Mouse (Mus musculus) cortical plate, adult 2 months (tissue): ENCODE measurements around the gene Slc35b2. TPM values are rescaled to one million over a fixed set of nuclear protein-coding genes. Genes with fewer than 3 reads are reported as not detected.

Experiments used
- H3K27ac ChIP-seq: fragments of 200-500 bp; 2 replicates; pipeline ENCODE4 v1.5.1; 2012; ENCODE audit warnings: low read length, control low read depth, inconsistent platforms; ENCODE audit not compliant: insufficient read depth
- H3K4me1 ChIP-seq: fragments of 200-500 bp; 2 replicates; pipeline ENCODE4 v1.6.1; 2011; ENCODE audit warnings: low read length; ENCODE audit not compliant: control insufficient read depth, insufficient read depth
- H3K4me3 ChIP-seq: fragments of 200-500 bp; 2 replicates; pipeline ENCODE4 v1.5.1; 2011; ENCODE audit warnings: mild to moderate bottlenecking, low read length, control low read depth; ENCODE audit not compliant: insufficient read depth
- CTCF ChIP-seq: fragments of 200-500 bp; IDR thresholded peaks from 2 replicates; pipeline ENCODE4 v1.5.1; 2011; ENCODE audit warnings: mild to moderate bottlenecking, control low read depth, low read length; ENCODE audit not compliant: insufficient read depth; ENCODE audit errors: extremely low read depth
- POLR2A ChIP-seq: fragments of 200-500 bp; IDR thresholded peaks from 2 replicates; pipeline ENCODE4 v1.6.1; 2011; ENCODE audit warnings: mild to moderate bottlenecking, low read length, control low read depth; ENCODE audit not compliant: insufficient read depth; ENCODE audit errors: extremely low read depth
- polyA plus RNA-seq: library from polyadenylated mRNA; depleted of rRNA; stranded (reverse); fragments of >200 nt; gene quantifications from 2 replicates; pipeline ENCODE4 v1.2.3, GENCODE M21; 2012

Gene Slc35b2
- polyA plus RNA-seq, 1 experiment = 52.6 TPM

GRCm38 (mm10) chr17:45590410-45590809, 26.7 kb downstream of the Slc35b2 start:
- TF ChIP-seq POLR2A (no peak), CTCF (no peak)
- no peak overlapping the region for H3K27ac ChIP-seq
- peaks cover 6% of the 10 kb centered on the region; the same call in 1 of the 2 replicates for H3K4me1 ChIP-seq
- no peak overlapping the region for H3K4me3 ChIP-seq

DNA sequence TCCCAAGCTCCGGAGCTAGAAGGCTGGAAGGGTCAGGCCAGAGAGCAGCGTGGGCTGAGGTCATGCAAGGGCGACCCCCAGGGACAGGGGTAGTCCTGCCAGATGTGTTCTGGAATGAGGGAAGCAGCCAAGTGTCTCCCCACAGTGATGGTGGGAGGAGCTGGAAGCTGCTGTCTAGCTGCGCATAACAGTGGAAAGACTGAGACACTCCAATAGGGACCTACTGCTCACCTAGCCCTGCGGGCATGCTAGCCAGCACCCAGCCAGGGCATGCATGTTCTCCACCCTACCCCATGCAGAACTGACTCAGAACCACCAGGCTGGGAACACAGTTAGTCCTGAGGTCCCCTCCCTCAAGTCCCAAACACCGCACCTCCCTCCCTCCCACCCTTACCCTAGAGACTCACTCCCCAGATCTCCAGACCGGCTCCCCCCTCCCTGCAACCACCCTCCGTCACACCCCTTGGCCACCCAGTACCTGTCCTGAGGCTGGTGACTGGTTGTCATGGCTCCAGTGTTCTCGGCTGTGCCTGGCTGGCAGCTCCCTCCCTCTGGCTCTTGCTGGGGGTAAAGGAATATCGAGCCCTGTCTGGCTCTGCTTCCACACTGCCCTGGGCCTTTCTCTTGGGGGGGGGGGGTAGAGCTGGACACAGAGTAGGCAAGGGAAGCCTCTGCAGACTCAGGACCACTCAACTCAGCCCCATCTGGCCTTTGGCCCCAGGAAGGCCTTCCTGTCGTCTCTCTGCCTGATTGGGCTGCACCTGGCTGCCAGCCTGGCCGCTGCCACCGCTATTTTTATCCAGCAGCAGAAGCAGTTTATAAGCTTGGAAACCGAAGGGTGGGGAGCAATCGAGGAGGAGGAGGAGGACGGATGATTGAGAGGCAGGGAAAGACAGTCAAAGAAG, 28.3 kb downstream of the Slc35b2 start:
- 0 out of 2 replicates have a peak, but pooled peaks have one; percentile 11 for TF ChIP-seq POLR2A
- no peak for TF ChIP-seq CTCF
- Histone ChIP-seq H3K27ac (0 out of 2 replicates have a peak overlapping the region, but pooled peaks have one; percentile 51), H3K4me1 (peaks cover 9% of the 10 kb centered on the region), H3K4me3 (peak overlapping the region; percentile 28; the same call in 1 of the 2 replicates)

GRCm38 (mm10) chr17:45592606-45593431, 29.1 kb downstream of the Slc35b2 start:
- no peak for TF ChIP-seq CTCF
- no peak for TF ChIP-seq POLR2A
- H3K4me3 ChIP-seq = peak overlapping the region; percentile 28; the same call in 1 of the 2 replicates
- peaks cover 9% of the 10 kb centered on the region for H3K4me1 ChIP-seq
- H3K27ac ChIP-seq = 0 out of 2 replicates have a peak overlapping the region, but pooled peaks have one; percentile 45

DNA sequence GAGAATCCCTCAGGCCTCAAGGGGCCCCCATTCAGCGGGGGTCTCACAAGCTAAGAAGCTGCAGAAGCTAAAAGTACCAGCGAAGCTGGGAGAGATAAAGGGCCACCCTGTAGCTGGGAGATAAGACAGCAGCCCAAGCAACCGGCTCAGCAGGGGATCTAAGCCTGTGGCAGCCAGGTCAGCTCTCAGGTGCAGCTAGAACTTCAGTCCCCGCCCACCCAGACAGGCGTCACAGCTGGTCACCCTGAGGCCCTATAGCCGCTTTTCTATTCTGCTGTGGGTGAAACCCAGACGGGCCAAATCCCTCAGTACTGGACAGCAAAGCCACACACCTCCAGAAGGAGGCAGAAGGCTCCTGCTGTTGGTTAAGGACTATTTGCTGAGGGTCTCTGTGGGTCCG, 29.8 kb downstream of the Slc35b2 start:
- Histone ChIP-seq H3K4me1 (peaks cover 9% of the 10 kb centered on the region), H3K4me3 (no peak overlapping the region), H3K27ac (no peak overlapping the region)
- TF ChIP-seq POLR2A (no peak), CTCF (no peak)

GRCm38 (mm10) chr17:45594195-45594594, 30.5 kb downstream of the Slc35b2 start:
- H3K4me3 ChIP-seq = no peak overlapping the region
- H3K27ac ChIP-seq = no peak overlapping the region
- peaks cover 9% of the 10 kb centered on the region for H3K4me1 ChIP-seq
- TF ChIP-seq CTCF (no peak), POLR2A (no peak)

GRCm38 (mm10) chr17:45594881-45595735, 31.4 kb downstream of the Slc35b2 start:
- peaks cover 9% of the 10 kb centered on the region for H3K4me1 ChIP-seq

GRCm38 (mm10) chr17:45595736-45596390, 32.2 kb downstream of the Slc35b2 start:
- peak overlapping the region; percentile 38 for H3K4me3 ChIP-seq
- H3K27ac ChIP-seq = no peak overlapping the region
- TF ChIP-seq POLR2A (no peak), CTCF (no peak)
- peaks cover 9% of the 10 kb centered on the region for H3K4me1 ChIP-seq

More at GRCm38 (mm10) chr17:45594881-45595735, 31.4 kb downstream of the Slc35b2 start:
- no peak overlapping the region for H3K27ac ChIP-seq
- peak overlapping the region; percentile 38 for H3K4me3 ChIP-seq
- TF ChIP-seq POLR2A (no peak), CTCF (no peak)

DNA sequence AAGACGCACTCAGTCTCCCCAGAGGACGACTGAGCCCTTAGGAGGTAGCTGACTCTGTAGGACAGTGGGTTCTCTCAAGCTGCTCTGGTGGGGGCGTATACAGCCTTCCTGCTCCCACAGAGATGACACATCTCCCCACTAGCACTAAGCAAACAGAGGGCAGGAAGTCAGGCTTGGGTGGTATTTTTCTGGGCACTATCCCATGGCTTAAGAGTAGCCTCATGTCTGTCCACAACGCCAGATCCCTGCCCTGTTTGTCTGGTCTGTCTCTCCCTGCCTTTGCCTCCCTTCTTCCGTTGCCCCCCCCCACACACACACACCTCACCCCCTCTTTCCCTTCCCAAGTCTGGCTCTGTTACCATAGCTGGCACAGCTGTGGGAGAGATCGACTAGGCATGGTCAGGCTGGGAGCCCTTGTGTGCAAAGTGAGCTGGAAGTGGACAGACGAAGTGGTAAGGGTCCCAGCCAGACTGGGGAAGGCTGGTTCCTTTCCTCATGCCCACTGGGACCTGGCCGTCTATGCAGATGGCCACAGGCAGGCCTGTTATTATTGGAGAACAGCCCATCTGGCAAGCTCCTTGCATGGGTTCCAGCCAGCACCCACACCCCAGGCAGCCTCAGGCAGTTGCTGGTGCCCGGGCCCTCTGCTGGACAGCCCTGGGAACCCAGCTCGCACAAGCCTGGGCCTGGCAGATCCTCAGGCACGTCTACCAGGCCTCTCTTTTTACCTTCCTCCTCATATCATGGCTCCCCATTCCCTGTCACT, 33.1 kb downstream of the Slc35b2 start:
- Histone ChIP-seq H3K4me3 (no peak overlapping the region), H3K4me1 (peaks cover 9% of the 10 kb centered on the region), H3K27ac (no peak overlapping the region)
- TF ChIP-seq POLR2A = no peak
- TF ChIP-seq CTCF = peak; percentile 35; the same call in 1 of the 2 replicates
